Mouse (Mus musculus): Measurements from ENCODE around the gene Dgkh. TPM values are rescaled to one million over a fixed set of nuclear protein-coding genes. Genes with fewer than 3 reads are reported as not detected.

The Dgkh gene
- total and polyA plus RNA-seq, 2 experiments from 2014 or later: 1.2 to 4.7 TPM

GRCm38 (mm10) chr14:78770457-78770856 is 37.9 kb upstream of the Dgkh start:
- TF ChIP-seq EP300 (IDR thresholded peaks at IDR 0.05; ENCODE audit: low read depth) (no peak), CTCF (IDR thresholded peaks at IDR 0.05; ENCODE audit: low read depth) (no peak)
- H3K27me3 ChIP-seq (ENCODE audit: control insufficient read depth, insufficient read depth, low read length): no peaks in the 10 kb centered on the region
- no peak overlapping the region for H3K27ac ChIP-seq (ENCODE audit: low read depth)
- DNase-seq (ENCODE audit: low spot score): no peak
- no peak overlapping the region for H3K9ac ChIP-seq (replicated peaks; ENCODE audit: low read depth, low read length)
- no peak overlapping the region for H3K4me2 ChIP-seq (ENCODE audit: low read depth, low read length)
- H3K36me3 ChIP-seq (replicated peaks; ENCODE audit: control insufficient read depth, insufficient read depth, low read length): no peaks in the 10 kb centered on the region
- ATAC-seq (ENCODE audit: insufficient read depth, low read depth): no peak
- H3K4me1 ChIP-seq (ENCODE audit: control insufficient read depth, insufficient read depth): no peaks in the 10 kb centered on the region
- no peak overlapping the region for H3K4me3 ChIP-seq (ENCODE audit: low read depth, low read length)
- WGBS: 52% methylated on average over 3 of the region's 3 CpGs
- no peaks in the 10 kb centered on the region for H3K9me3 ChIP-seq (replicated peaks; ENCODE audit: control insufficient read depth, low read length)

- DNase-seq (ENCODE audit: low spot score) (no peak), ATAC-seq (ENCODE audit: insufficient read depth, low read depth) (no peak)
- no peaks in the 10 kb centered on the region for H3K36me3 ChIP-seq (replicated peaks; ENCODE audit: control insufficient read depth, insufficient read depth, low read length)
- WGBS: 80% methylated on average over 2 of the region's 2 CpGs
- H3K27me3 ChIP-seq (ENCODE audit: control insufficient read depth, insufficient read depth, low read length): no peaks in the 10 kb centered on the region
- H3K9ac ChIP-seq (replicated peaks; ENCODE audit: low read depth, low read length): no peak overlapping the region
- no peak overlapping the region for H3K4me3 ChIP-seq (ENCODE audit: low read depth, low read length)
- TF ChIP-seq EP300 (IDR thresholded peaks at IDR 0.05; ENCODE audit: low read depth) (no peak), CTCF (IDR thresholded peaks at IDR 0.05; ENCODE audit: low read depth) (no peak)
- H3K4me1 ChIP-seq (ENCODE audit: control insufficient read depth, insufficient read depth): no peaks in the 10 kb centered on the region
- no peak overlapping the region for H3K4me2 ChIP-seq (ENCODE audit: low read depth, low read length)
- no peak overlapping the region for H3K27ac ChIP-seq (ENCODE audit: low read depth)
- no peaks in the 10 kb centered on the region for H3K9me3 ChIP-seq (replicated peaks; ENCODE audit: control insufficient read depth, low read length)
Observed at GRCm38 (mm10) chr14:78761064-78761463, 28.5 kb upstream of the Dgkh start.

DNA sequence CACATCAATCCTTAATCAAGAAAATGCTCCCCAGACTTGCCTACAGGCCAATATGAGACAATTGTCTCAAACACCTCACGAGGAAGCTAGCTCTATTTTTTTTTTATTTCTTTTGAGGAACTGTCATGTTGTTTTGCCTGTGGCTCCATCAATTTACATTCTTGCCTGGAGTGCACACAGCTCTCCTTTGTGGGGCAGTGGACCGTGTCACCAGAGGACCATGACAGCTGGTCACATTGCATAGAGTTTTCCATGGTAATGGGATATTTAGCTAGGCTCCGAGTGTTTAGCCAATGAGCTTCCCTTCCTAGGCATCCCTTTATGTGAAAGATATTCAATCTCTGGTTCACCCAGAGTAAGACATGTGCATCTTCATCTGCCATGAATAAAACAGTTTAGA is 26.9 kb upstream of the Dgkh start:
- H3K27me3 ChIP-seq (ENCODE audit: control insufficient read depth, insufficient read depth, low read length): no peaks in the 10 kb centered on the region
- H3K4me2 ChIP-seq (ENCODE audit: low read depth, low read length): no peak overlapping the region
- no peaks in the 10 kb centered on the region for H3K9me3 ChIP-seq (replicated peaks; ENCODE audit: control insufficient read depth, low read length)
- WGBS: 86% methylated on average over 3 of the region's 3 CpGs
- no peak for TF ChIP-seq EP300 (IDR thresholded peaks at IDR 0.05; ENCODE audit: low read depth)
- TF ChIP-seq CTCF (IDR thresholded peaks at IDR 0.05; ENCODE audit: low read depth): no peak
- H3K9ac ChIP-seq (replicated peaks; ENCODE audit: low read depth, low read length): no peak overlapping the region
- H3K36me3 ChIP-seq (replicated peaks; ENCODE audit: control insufficient read depth, insufficient read depth, low read length): no peaks in the 10 kb centered on the region
- H3K4me3 ChIP-seq (ENCODE audit: low read depth, low read length): no peak overlapping the region
- H3K4me1 ChIP-seq (ENCODE audit: control insufficient read depth, insufficient read depth): no peaks in the 10 kb centered on the region
- DNase-seq (ENCODE audit: low spot score) (no peak), ATAC-seq (ENCODE audit: insufficient read depth, low read depth) (no peak)
- H3K27ac ChIP-seq (ENCODE audit: low read depth): no peak overlapping the region

GRCm38 (mm10) chr14:78755316-78755715 is 22.7 kb upstream of the Dgkh start:
- H3K9ac ChIP-seq (replicated peaks; ENCODE audit: low read depth, low read length): no peak overlapping the region
- WGBS: 65% methylated on average over 1 of the region's 1 CpGs
- DNase-seq (ENCODE audit: low spot score) (no peak), ATAC-seq (ENCODE audit: insufficient read depth, low read depth) (no peak)
- TF ChIP-seq CTCF (IDR thresholded peaks at IDR 0.05; ENCODE audit: low read depth) (no peak), EP300 (IDR thresholded peaks at IDR 0.05; ENCODE audit: low read depth) (no peak)
- H3K27me3 ChIP-seq (ENCODE audit: control insufficient read depth, insufficient read depth, low read length): no peaks in the 10 kb centered on the region
- no peaks in the 10 kb centered on the region for H3K36me3 ChIP-seq (replicated peaks; ENCODE audit: control insufficient read depth, insufficient read depth, low read length)
- no peaks in the 10 kb centered on the region for H3K9me3 ChIP-seq (replicated peaks; ENCODE audit: control insufficient read depth, low read length)
- H3K4me3 ChIP-seq (ENCODE audit: low read depth, low read length): no peak overlapping the region
- H3K4me1 ChIP-seq (ENCODE audit: control insufficient read depth, insufficient read depth): no peaks in the 10 kb centered on the region
- no peak overlapping the region for H3K4me2 ChIP-seq (ENCODE audit: low read depth, low read length)
- no peak overlapping the region for H3K27ac ChIP-seq (ENCODE audit: low read depth)

DNA sequence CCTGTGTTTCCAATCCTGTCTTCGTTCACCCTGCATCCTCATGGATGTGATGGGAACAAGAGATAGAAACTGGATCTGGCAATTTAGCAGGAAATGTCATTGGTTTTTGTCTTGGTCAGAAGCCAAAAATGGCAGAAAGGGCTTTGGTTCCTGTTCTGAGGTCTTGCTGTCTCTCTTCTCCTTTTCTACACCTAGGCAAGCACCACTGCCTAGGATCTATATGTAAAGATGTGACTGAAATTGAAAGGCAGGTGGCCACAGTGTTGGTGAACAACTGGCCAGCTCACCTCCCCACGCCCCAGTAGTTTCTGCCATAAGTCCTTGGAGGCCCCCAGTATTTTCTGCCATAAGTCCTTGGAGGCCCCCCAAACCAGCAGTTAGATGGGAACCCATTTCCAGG is 16.1 kb upstream of the Dgkh start:
- no peak overlapping the region for H3K9ac ChIP-seq (replicated peaks; ENCODE audit: low read depth, low read length)
- no peaks in the 10 kb centered on the region for H3K9me3 ChIP-seq (replicated peaks; ENCODE audit: control insufficient read depth, low read length)
- H3K4me2 ChIP-seq (ENCODE audit: low read depth, low read length): no peak overlapping the region
- no peaks in the 10 kb centered on the region for H3K36me3 ChIP-seq (replicated peaks; ENCODE audit: control insufficient read depth, insufficient read depth, low read length)
- ATAC-seq (ENCODE audit: insufficient read depth, low read depth) (no peak), DNase-seq (ENCODE audit: low spot score) (no peak)
- no peak overlapping the region for H3K27ac ChIP-seq (ENCODE audit: low read depth)
- no peak for TF ChIP-seq EP300 (IDR thresholded peaks at IDR 0.05; ENCODE audit: low read depth)
- no peak for TF ChIP-seq CTCF (IDR thresholded peaks at IDR 0.05; ENCODE audit: low read depth)
- no peaks in the 10 kb centered on the region for H3K4me1 ChIP-seq (ENCODE audit: control insufficient read depth, insufficient read depth)
- H3K4me3 ChIP-seq (ENCODE audit: low read depth, low read length): no peak overlapping the region
- WGBS: 80% methylated on average over 2 of the region's 2 CpGs
- no peaks in the 10 kb centered on the region for H3K27me3 ChIP-seq (ENCODE audit: control insufficient read depth, insufficient read depth, low read length)

- Histone ChIP-seq H3K9me3 (replicated peaks; ENCODE audit: control insufficient read depth, low read length) (no peaks in the 10 kb centered on the region), H3K4me1 (ENCODE audit: control insufficient read depth, insufficient read depth) (no peaks in the 10 kb centered on the region), H3K27ac (ENCODE audit: low read depth) (no peak overlapping the region), H3K4me2 (ENCODE audit: low read depth, low read length) (no peak overlapping the region), H3K36me3 (replicated peaks; ENCODE audit: control insufficient read depth, insufficient read depth, low read length) (no peaks in the 10 kb centered on the region), H3K9ac (replicated peaks; ENCODE audit: low read depth, low read length) (no peak overlapping the region), H3K27me3 (ENCODE audit: control insufficient read depth, insufficient read depth, low read length) (no peaks in the 10 kb centered on the region), H3K4me3 (ENCODE audit: low read depth, low read length) (no peak overlapping the region)
- no peak for TF ChIP-seq CTCF (IDR thresholded peaks at IDR 0.05; ENCODE audit: low read depth)
- TF ChIP-seq EP300 (IDR thresholded peaks at IDR 0.05; ENCODE audit: low read depth): no peak
- 47% methylated on average over 14 of the region's 14 CpGs for whole genome bisulfite sequencing
- DNase-seq (ENCODE audit: low spot score) (no peak), ATAC-seq (ENCODE audit: insufficient read depth, low read depth) (no peak)
Observed at GRCm38 (mm10) chr14:78747969-78748651, 15.5 kb upstream of the Dgkh start.

All from heart, postnatal 0 days (tissue).